Mouse (Mus musculus) layer of hippocampus, adult 11-12 months (tissue): Measurements from ENCODE around the gene Rnf213.

ENCODE experiments used
- DNase-seq: peaks from one replicate; pipeline ENCODE4 v3.0.0; 2022; ENCODE audit warnings: low spot score

The Rnf213 gene

DNA sequence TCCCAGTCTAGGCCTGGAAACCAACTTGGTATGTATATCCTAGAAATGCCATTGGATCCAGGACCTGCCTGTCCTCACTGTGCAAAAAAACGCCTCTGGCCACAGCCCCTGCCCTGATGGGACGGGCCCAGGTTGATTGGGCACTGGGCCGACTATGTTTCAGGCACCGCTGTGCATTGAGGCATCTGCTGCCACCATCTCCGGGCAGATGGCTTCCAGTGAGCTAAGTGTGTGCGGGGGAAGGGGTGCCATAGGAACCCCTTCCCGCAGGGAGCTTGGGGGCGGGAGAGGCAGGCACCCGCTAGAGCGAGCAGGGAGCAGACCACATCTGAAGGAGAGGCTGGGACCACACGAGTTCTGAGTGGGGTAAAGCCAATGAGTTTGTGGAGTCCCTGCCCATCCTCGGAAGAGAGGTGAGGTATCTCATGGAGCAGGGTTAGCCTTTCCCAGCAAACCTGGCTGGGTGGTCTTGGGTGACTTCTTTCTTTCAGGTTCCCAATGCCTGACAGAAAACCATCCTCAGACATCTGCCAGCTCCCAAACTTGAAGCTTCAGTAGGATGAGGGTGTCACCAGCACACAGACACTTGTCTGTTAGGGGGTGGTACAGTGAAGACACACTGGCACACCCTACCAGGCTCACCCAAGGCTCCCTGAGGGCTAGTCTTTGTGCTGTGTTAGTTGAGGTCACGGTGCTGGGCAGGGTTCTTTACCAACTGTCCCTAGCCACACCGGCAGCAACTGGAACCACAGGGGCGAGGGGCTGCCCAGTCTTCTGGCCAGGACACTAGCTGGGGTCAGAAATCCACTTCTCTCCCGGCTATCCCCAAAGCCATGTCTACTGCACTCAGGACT is 123.2 kb downstream of the Rnf213 start:
- peak; percentile 76 for DNase-seq

GRCm38 (mm10) chr11:119516677-119517361 is 123.9 kb downstream of the Rnf213 start:
- DNase-seq: peak; percentile 57

- no peak for DNase-seq
Measured at GRCm38 (mm10) chr11:119519387-119519786, 126.5 kb downstream of the Rnf213 start.

- no peak for DNase-seq
Measured at GRCm38 (mm10) chr11:119520005-119520712, 127.3 kb downstream of the Rnf213 start.

GRCm38 (mm10) chr11:119520713-119521063 is 127.8 kb downstream of the Rnf213 start:
- DNase-seq: no peak

DNA sequence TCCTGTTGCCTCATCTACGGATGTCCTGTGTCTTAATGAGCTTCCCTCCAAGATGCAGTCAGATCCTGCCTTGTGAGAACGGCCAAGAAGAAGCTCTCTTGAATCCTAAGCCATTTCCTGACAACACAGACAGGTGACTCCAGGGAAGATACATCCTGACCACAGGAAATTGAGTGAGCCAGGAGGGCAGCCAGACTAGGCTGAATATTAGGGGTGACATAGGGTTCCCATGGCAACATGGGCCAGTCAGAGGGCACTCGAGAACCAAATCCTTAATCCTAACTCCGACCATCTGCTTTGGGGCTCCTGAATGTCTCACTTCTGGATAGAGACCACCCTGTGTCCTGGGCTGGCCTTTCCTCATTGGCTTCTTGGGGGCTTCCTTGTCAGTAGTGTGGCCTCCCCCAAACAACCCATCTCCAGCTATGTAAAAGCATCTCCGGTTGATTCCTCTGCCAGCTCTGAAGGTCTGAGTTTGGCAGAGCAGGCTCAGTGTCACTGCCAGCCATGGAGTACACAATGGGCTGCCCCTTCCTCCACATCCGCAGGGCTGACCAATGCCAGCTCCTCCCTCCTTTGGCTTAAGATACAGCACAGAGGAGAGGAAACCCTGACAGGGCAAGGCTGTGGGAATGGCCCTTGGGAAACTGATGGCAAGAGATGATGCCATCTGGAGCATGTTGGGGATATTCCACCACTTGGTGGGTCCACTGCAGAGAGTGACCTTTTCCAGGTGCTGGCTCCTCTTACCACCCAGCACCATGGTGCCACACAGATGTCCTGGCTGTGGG is 129.2 kb downstream of the Rnf213 start:
- DNase-seq: no peak

- no peak for DNase-seq
Measured at GRCm38 (mm10) chr11:119522779-119523178, 129.9 kb downstream of the Rnf213 start.

GRCm38 (mm10) chr11:119523392-119523791 is 130.5 kb downstream of the Rnf213 start:
- DNase-seq: no peak

DNA sequence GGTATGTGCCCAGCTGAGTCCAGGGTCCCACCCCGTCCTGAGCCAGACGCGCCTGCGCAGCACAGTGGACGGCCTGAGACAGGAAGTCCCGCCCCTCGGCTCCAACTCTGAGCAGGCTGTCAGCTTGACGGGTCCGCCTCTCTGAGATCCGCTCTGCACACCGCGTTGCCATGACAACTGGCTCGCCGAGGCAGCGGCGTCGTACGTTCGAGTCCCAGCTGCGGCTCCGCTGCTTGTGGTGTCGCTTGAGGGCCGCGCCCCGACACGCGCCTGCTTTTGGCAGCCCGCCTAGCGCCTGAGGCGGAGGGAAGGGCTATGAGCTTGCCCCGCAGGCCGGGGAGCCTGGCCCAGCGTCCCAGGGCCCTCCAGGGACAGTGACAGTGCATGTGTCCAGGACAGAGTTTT is 131.6 kb downstream of the Rnf213 start:
- DNase-seq: peak; percentile 84

DNA sequence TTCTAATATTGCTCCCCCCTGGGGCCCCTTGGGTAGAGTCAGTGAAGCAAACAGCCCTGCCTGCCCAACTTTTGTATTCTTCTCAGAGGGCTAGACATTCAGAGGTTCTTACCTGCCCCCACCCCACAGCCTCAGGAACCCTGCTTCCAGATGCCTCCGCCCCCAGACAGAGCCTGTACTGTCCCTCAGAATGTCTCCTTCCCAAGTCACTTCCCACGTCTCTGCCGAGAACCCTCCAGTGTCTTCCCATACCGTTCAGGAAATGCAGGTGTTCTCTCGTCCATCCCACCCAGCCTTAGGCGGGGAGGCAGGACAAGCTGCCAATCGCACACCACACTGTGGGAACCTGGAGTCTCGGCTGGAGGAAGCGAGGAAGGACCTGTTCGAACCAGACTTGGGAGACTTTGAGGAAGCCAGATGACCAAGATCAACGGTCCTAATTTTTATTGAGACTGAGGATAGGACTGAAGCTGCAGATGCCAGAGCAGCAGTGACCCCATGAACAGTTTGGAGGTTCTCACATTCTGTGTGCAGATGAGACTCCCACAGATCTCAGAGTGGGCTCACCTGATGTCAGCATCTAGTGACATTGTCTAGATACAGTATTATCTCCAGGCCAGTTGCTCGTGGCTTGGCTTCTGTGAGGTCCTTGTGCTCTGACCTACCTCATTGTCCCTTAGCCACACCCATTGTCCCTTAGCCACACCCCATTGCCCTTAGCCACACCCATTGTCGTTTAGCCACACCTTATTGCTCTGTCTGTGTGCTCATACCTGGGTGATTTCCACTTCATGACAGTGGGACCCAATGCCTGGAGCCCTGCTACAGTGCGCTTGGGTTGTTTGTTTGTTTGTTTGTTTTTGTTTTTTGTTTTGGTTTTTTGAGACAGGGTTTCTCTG is 133.4 kb downstream of the Rnf213 start:
- DNase-seq: no peak

GRCm38 (mm10) chr11:119528930-119529329 is 136.0 kb downstream of the Rnf213 start:
- DNase-seq: peak; percentile 30

DNA sequence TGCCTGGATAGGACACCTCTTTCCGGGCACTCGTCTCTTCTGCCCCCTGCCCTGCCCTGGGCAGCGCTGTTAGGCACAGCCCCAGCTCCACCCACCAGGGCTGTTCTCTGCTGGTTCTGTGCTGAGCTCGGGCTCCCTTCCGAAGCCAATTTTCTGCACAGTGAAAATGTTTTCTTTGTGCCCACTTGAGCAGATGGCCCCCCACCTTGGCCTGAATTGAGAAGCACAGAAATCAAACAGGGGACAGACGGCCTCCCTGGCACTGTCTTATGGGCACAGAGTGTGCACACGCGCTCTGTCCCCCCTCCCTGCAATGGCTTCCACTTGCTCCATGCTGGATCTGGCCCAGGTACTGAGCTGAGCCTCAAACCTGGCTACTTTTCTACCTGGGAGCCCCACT is 139.6 kb downstream of the Rnf213 start:
- peak; percentile 57 for DNase-seq

DNA sequence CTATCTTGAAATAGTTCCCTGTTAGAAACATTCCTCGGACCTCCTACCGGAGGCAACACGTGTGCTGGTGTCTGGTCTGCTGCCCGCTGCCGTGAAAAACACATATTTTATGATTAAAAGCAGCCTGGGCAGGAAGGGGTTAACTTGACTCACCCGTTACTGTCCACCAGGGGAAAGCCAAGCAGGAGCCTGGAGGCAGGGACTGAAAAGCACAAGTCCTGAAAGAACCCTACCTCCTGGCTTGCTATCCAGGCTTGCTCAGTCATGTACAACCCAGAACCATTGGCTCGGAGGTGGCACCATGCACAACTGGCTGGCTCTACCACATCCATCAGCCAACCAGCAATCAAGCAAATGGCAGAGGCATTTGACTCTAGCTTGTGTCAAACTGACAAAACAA is 140.8 kb downstream of the Rnf213 start:
- DNase-seq: no peak
